Mouse (Mus musculus) adrenal gland, postnatal 36 days (tissue): ENCODE measurements around the gene Tbc1d15. TPM values are rescaled to one million over a fixed set of nuclear protein-coding genes. Genes with fewer than 3 reads are reported as not detected.

ENCODE experiments used
- DNase-seq, 2 experiments: peaks; one replicate each; pipeline ENCODE4 v3.0.0; 2021; ENCODE audit warnings: mixed read lengths in 1 of 2
- long read RNA-seq, 2 experiments: library from polyadenylated mRNA; stranded (forward); transcript quantifications; one replicate each; pipeline ENCODE4 v2.0.0; 2021; ENCODE audit warnings: borderline sequencing depth in 2 of 2
- total RNA-seq, 2 experiments: library from RNA; stranded (reverse); gene quantifications; 2 replicates each; pipeline ENCODE4 v1.2.3; 2021

The Tbc1d15 gene
- total RNA-seq, result 100 to 1,000 TPM in 1 of 2 experiments, 10 to 100 TPM in 1; 83.9 to 104 TPM
- long read RNA-seq, experiment 1, transcript Tbc1d15-201 (17 exons, 3,752 nt), result major isoform, 15 of 56 reads
- long read RNA-seq, experiment 1, partial matches to known transcripts, result 5 of 56 reads
- long read RNA-seq, experiment 1, other reads (novel, unspliced or antisense), result 36 of 56 reads
- long read RNA-seq, experiment 2, partial matches to known transcripts, result 1 of 14 reads
- long read RNA-seq, experiment 2, other reads (novel, unspliced or antisense), result 11 of 14 reads

DNA sequence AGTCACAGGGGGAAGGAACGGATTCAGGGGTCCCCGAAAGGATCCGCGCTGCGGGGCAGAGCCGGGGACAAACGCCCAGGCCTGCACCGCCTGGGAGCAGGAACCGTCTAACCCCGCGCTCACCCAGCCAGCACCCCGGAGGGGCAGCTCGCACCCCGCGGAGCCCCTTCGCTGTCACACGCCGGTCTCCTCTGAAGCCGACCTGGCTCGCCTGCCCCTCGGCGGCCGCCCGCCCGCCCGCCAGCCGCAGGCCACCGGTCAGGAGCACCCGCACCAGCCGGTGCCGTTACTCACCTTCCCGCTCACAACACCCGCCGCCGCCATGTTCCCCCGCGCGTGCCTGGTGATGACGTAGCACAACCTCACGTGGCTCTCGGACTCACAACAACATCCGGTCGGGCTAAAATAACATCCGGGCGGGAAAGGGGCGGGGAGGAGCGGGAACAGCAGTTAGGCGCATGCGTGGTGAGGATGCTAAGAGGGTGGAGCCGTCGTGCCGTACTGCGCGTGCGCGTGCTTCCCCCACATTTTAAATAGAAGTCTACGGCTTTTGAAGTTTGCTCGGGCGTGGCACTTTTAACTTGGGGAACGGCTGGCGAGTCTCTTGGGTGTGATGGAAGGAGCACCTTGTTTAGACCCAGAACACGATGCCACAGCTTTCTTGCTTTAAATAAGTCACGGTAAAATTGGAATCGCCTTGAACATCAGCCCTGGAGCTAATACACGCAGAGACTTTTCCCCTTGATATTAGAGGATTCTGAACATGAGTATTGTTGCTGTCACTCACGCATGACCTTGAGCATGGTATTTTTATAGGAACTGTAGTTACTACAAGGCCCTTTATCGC is at the start of gene Tbc1d15:
TSS of gene Tbc1d15 (minus strand) at position 380 of the 847 bp plus-strand sequence.
- peak; percentile 98 for DNase-seq

DNA sequence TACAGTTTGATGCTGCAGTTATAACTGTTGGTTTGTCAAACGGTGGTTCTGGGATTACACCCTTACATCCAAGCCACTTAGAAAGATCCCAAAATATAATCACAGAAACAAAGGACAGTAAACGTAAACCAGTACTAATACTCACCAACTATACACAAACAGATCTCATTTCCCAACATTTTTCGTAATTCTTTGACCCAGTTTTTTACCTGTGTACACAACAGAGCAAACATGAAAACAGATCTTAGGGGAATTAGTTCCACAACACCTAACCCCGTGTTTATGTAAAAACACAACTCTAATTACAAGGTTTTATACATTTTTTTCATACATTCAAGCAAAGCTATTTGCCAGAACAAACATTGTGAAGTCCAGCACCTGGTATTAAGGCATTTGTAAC is 47.4 kb upstream of the Tbc1d15 start:
- DNase-seq, result no peak

DNA sequence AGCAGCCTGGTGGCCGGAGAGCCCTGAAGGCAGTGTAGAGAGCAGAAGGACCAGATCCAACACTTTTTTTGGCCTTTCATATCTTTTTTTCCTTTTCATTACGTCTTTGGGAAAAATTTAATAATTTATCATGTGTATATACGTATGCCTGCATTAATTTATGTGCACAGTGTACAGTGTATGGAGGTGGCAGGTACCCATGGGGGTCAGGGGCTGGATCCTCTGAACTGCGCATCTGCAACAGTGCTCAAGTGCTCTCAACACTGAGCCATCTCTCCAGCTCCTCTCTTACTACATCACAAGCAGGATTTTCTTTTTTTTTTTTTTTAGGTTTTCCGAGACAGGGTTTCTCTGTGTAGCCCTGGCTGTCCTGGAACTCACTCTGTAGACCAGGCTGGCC is 46.3 kb upstream of the Tbc1d15 start:
- DNase-seq, result no peak

DNA sequence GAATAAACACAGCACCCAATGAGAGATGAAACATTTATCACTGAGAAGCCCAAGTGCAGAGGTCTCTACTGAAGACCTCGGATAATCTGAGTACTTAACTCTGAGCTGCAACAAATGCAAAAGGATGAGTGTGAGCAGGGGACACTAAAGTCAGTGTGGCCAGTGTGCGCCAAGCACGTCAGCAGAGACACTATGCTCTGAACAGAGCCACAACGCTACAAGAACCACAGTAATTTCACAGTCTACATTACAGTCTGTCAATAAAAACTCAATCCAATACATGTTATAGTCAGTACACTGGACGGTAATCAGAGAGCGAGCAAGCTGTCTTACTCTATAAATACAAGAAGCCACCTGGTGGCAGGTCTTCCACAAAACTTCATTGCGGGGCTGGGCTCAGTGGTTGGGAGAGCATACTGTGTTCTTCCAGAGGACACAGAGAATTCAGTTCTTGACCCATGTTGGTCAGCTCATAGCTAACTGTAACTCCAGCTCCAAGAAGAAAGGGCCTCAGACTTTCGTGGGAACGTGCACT is 45.2 kb upstream of the Tbc1d15 start:
- peak; percentile 9 to 39 for DNase-seq

DNA sequence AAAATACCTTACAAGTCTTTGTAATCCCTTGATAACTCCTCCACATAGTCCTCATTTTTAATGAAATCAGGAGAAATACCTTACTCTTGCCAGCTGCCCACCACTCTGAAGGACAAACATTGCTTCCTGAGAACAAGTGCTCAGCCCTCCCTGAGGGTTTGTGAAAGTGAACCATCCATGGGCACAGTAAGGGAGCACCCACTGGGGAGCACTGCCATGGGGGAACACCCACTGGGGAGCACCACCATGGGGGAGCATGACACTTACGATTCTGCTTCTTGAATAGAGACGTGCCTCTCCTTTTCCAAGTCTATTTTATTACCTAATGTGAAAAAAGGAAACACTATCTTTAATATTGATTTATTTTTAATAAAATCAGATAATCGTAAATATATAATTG is 43.9 kb upstream of the Tbc1d15 start:
- no peak for DNase-seq

DNA sequence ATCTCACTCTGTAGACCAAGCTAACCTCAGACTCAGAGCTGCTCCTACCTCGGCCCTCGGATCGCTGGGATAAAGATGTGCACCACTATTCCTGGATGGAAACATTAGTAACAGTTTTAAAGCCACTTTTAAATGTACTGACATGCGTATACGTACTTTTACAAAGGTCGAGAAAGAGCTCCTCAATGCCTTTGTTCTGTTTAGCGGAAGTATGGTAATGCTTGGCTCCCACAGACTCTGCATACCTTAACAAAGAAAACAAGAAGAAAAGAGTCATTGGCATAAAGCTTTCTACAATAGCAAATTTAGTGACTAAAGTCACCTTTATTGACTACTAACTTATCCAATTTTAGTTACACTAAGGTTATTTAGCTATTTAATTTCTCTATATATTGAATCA is 43.4 kb upstream of the Tbc1d15 start:
- DNase-seq, result no peak

DNA sequence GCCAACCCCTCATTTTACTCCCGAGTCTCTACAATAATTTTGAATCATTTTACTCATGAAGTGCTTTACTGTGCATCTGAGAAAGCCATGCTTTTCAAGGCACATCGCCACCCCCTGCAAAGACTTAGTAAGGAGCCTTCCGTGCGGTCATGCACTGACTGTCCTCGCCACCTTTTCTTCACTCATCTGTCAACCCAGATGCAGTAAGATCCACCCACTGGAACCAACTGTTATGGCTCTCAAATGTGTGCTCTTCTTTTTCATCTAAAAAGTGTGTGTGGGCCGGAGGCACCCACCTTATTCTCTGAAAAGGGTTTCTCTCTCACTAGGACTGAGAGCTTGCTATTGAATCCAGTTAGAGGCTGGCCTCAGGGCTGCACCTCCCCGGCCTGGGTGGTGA is 42.7 kb upstream of the Tbc1d15 start:
- no peak for DNase-seq

DNA sequence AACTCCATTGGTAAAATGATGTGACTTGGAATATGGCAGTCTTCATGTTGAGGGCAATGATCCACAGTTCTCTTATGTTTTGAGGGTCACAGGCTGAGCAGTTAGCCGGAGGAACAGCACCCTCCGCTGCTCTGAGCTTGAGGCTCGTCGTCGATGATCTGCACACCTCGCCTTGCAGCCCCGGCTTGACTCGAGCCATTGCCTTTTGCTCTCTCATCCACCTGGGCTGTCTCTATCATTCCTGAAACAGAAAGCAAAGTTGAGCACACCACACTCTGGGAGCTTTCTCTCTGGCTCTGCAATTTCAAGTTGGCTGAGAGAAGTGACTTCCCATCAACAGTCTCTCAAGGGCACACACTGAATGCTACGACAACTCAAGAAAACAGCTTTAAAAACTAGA is 39.4 kb upstream of the Tbc1d15 start:
- no peak for DNase-seq

DNA sequence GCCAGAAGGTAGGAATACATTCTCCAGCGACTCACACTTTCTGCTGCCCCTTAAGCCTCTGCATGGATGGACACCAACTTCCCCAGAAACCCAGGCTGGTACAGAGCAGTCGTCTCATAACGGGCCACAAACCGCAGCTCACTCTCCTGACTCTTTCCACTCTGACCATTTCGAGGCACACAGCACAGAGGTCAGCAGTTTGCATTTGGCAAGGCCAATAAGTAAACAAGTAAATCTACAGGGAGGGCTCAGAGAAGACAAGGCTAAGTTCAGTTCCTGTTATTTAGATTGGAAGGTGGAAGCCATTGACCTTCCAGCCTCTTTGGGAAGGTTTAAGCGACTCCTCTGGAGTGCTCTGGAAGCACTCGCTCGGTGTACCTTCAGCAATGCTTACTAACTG is 37.6 kb upstream of the Tbc1d15 start:
- DNase-seq, result no peak

DNA sequence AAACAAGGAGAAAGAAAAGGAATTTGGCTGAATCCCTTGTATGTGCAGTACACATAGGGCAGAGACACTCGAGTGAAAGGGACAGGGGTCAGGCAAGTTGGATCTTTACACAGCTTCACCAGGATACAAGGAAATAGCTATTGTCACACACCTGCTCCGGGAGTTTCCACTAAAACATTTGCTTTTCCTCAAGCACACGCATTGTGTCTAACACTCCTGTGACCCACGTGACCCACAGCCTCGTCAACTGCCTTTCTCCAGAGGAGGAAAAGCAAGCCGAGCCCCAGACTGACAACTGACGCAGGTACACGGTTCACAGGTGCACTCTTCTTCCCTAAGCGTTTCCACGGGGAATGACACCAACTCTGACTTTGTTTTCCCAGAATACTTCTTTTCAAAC is 32.9 kb upstream of the Tbc1d15 start:
- DNase-seq, result no peak

DNA sequence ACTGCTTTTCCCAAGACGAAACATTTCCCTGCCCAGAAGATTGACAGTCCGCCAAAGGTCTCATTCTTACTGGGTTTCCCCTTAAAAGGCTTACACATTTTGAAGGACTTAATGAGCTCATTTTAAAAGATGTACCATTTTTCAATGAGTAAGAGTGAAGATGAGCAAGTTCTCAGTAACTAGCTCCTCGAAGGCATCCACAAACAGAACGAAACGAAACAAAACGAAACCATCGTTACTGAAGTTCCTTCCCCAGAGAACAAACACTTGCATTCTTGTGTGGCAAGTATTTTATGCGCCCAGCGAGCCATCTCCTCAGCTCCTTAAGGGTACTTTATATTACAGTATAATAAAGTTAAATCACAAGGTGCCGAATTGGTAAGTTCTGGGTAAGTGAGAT is 30.1 kb upstream of the Tbc1d15 start:
- no peak for DNase-seq

DNA sequence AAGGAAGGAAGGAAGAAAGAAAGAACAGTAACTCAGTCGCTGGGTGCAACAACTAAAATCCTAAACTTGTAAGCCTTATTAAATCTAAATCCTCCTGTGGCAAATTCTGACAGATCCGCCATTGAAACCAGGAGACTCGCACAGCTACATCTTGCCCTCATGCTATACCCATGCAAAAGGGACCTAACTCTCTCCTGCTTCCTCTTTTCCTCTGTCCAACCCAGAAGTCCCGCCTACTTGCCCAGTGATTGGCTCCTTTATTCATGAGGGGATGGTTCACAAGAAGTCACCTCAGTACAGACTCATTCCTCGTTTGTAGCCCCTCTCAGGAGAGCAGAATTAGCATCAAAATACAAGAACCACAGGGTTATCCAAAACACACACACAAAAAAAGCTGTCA is 20.4 kb upstream of the Tbc1d15 start:
- no peak for DNase-seq

DNA sequence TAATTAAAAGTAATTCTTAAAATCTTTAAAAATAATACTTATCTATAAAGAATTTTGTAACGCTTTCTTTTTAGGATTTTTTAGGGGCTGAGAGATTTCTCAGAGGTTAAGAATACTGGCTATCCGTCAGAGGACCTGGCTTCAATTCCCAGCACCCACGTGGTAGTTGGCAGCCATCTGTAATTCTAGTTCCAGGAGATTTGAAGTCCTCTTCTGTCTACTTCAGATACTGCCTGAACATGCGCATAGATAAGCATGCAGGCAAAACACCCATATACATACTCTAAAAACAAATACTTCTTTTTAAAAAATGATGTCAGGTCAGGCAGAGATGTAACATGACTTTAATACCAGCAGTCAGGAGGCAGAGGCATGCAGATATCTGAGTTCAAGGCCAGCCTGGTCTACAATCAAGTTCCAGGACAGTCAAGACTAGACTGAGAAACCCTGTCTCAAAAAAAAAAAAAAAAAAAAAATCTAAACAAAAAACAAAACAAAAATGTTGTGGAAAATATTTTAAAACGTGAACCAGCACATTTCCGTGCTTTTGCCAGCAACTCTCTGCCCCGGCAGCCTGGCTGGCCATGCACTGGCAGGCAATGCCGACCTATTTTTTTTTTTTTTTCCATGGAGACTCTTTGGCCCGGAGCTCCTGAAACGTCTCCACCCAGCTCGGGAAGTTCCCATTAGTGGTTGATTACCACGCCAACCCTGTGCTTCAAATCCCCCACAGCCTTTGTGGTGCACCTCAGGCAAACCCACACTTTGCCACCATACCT is 19.5 kb upstream of the Tbc1d15 start:
- DNase-seq, result no peak

DNA sequence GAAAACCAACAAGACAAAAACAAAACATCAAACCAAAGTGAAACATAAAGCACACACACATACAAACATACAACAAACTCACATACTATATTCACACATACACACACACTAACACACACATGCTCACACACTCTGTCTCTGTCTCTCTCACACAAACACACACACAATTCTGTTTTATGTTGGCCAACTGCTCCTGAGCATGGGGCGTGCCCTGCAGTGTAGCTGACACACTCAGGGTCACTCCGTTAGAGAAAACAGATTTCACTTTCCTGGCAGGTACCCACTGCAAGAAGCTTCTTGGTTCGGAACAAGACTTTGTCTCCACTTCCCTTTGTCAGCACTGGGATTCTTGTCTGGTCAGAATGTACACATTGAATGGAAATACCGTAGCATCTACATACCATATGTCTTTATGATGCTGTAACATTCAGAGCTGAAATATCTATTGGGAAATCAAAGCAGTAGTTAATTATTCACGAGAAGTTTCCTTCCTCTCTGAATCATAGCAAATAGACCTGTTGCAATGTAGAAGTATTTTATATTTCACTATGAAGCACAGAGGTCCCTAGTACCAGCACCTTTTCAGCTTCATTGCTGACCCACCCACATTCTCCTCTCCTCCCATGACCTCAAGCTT is 11.8 kb upstream of the Tbc1d15 start:
- no peak for DNase-seq

DNA sequence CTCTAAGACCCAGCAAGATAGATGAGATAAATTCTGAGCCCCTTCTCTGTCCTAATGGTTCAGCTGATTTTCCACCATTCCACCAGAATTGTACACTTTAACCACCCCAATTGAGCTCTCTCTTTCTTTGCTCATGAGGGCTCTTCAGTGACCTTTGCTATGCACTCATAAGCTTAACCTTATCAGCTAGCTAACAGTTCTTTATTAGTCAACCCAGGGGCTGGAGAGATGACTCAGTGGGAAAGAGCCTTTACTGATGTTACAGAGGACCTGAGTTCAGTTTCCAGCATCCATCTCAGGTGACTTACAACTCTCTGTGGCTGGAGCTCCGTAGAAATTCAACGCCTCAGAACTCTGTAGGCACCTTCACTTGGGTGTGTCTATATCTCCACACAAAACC is 11.0 kb upstream of the Tbc1d15 start:
- DNase-seq, result no peak

DNA sequence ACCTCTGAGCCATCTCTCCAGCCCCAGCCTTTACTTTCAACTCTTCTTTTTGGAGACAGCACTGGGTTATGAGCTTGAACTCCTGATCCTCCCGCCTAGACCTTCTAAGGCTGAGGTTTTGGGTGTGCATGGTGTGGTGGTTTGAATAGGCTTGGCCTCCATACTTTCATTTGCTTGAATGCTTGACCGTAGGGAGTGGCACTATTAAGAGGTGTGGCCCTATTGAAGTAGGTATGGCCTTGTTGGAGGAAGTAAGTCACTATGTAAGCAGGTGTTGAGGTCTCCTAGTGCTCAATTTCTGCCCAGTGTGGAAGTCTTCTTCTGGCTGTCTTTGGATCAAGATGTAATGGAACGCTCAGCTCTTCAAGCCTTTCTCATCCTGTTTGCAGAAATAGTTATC is 10.2 kb upstream of the Tbc1d15 start:
- DNase-seq, result no peak

DNA sequence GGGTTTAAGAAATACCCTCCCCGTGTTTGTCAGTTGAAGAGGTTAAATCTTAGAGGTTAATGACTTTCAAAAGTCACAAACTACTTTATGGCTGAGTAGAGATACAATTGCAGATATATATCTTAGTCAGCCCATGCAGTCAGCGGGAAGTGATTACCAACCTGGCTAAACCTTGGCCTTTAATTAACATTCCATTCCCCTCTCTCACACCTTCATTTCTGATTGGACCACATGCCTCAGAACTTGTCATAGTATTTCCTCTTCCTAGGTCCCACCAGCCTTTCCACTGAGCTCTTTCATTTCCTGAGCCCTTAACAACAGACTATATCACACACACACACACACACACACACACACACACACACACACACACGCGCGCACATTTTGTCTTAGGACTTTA is 4.9 kb upstream of the Tbc1d15 start:
- no peak for DNase-seq

DNA sequence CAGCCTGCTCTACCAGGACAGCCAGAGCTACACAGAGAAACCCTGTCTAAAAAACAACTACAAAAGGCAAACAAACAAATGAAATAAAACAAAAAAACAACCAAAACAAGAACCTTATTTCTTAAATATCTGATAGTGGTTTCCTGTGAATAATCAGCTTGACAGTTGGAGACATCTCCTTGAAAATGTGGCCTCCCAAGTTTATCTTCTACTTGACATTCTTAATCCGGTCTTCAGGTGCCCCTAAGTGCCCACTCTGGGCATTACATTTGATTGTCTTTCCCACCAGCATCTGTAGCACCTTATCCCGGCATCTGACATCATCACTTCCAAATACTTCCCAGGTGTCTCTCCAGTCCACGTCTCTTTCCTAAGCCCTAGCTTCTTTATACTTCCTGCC is 2.3 kb upstream of the Tbc1d15 start:
- no peak for DNase-seq

DNA sequence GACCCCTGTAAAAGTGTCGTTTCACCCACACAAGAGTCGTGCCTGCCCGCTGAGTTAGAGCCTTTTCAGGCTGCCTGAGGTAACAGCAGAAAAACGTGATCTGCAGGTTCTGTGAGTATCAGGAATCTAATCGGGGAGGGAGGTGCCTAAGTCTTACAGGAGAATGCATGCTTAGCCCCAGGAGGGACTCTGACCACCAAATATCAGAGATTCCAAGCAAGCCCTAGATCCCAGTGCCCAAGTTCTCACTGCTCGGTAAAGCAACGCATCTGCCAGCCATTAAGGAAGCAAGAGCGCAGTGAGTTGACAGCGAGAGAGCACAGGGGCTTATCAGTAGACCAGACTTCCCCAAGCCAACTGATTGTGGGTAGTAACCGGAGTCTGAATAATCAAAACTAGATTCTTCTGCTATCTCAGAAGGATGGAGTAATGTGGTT is 1.1 kb upstream of the Tbc1d15 start:
- DNase-seq, result no peak

DNA sequence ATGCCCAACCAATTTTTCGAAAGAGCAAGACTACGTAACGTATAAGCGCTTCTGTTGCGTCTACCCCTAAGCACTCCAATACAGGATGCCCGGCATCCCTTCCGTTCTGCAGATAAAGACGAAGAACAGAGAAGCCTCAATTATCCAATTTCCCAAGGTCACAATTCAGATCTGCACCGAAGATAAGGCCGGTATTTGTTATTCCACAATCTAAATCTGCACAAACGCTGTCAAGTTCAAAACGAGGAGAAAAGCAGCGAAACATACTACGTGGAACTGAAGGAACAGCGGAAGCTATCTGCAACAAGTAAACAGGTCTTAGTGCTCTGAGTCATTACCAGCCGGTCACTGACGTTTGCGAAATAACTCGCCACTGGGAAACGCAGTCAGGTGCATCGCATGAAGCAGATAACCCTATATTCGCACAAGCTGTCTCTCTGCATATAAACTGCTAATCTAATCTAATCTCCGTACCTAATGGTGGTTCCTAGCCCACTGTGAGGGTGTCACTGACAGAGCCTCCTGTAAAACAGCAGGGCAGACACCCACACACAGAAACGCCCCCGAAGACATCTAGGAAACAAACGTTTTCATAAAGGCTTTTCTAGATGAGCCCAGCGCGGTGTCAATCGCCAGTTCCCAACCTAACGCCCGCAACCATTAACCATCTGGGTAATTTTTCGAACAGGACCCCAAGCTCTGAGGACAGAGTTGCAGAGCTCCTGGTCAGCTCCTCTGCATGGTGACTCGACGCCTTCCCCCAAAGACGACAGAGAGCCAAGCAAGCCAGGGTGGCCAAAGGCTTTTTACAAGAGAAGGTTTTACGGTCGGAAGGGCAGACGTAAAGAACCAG is 806 bp downstream of the Tbc1d15 start:
- DNase-seq, result peak; percentile 47 to 59

DNA sequence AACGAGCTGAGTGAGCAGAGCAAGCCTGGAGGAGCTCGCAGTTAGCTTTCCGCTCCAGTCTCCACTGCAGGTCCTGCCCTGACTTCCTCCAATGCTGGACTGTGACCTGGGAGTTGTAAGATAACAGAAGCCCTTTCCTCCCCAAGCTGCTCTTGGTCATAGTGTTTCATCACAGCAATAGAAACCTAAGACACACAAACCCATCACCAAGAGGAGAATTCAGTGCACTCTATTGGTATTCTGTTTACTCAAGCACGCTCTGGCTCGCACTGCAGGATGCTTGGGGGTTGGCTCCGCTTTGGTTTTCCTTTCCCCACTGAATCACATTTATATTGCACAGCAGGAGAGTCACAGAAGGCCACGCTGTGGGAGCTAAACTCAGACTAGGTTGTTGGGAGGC is 3.2 kb downstream of the Tbc1d15 start:
- DNase-seq, result no peak
